Mouse (Mus musculus) limb, embryonic 12.5 days (tissue): Measurements from ENCODE around the gene Nr2c1. TPM values are rescaled to one million over a fixed set of nuclear protein-coding genes. Genes with fewer than 3 reads are reported as not detected.

Experiments
- ATAC-seq: fragments of 200-750 bp; cut with Nextera tagmentation; 2 replicates; pipeline ENCODE4 v1.8.0; 2017; ENCODE audit warnings: low read depth, moderate TSS enrichment; ENCODE audit not compliant: insufficient number of reproducible peaks, insufficient read depth, low FRiP score, low TSS enrichment
- H3K27ac ChIP-seq: fragments of 300-500 bp; sonication (generic); 2 replicates; pipeline ENCODE4 v1.5.1; 2016; ENCODE audit warnings: mild to moderate bottlenecking, moderate library complexity
- H3K27me3 ChIP-seq: fragments of 300-500 bp; sonication (generic); 2 replicates; pipeline ENCODE4 v1.6.1; 2016; ENCODE audit warnings: mild to moderate bottlenecking, moderate library complexity
- H3K36me3 ChIP-seq: fragments of 300-500 bp; sonication (generic); 2 replicates; pipeline ENCODE4 v1.6.1; 2016; ENCODE audit warnings: mild to moderate bottlenecking, moderate library complexity
- H3K4me1 ChIP-seq: fragments of 300-500 bp; sonication (generic); replicated peaks from 2 replicates; pipeline ENCODE4 v1.6.1; 2016
- H3K4me2 ChIP-seq: fragments of 300-500 bp; sonication (generic); 2 replicates; pipeline ENCODE4 v1.6.1; 2016; ENCODE audit warnings: mild to moderate bottlenecking, moderate library complexity
- H3K4me3 ChIP-seq: fragments of 300-500 bp; sonication (generic); replicated peaks from 2 replicates; pipeline ENCODE4 v1.5.1; 2016; ENCODE audit warnings: mild to moderate bottlenecking
- H3K9ac ChIP-seq: fragments of 300-500 bp; sonication (generic); replicated peaks from 2 replicates; pipeline ENCODE4 v1.6.1; 2016; ENCODE audit warnings: mild to moderate bottlenecking, moderate library complexity
- H3K9me3 ChIP-seq: fragments of 300-500 bp; sonication (generic); 2 replicates; pipeline ENCODE4 v1.6.1; 2016; ENCODE audit warnings: mild to moderate bottlenecking, moderate library complexity
- WGBS: fragments of 180-500 bp; shearing (Covaris S2); methylation state at CpG from one replicate; pipeline ENCODE4 v1.1.7; 2016; 5-methylcytosine and 5-hydroxymethylcytosine counted together
- polyA plus RNA-seq: library from polyadenylated mRNA; unstranded; fragments of >200 nt; fragmentation: Nextera tagmentation; extraction: Ambion mirVana; gene quantifications from 2 replicates; pipeline ENCODE4 v1.2.1, GENCODE M21; 2016

The Nr2c1 gene
- polyA plus RNA-seq, 1 experiment from 2014 or later = 11.4 TPM

DNA sequence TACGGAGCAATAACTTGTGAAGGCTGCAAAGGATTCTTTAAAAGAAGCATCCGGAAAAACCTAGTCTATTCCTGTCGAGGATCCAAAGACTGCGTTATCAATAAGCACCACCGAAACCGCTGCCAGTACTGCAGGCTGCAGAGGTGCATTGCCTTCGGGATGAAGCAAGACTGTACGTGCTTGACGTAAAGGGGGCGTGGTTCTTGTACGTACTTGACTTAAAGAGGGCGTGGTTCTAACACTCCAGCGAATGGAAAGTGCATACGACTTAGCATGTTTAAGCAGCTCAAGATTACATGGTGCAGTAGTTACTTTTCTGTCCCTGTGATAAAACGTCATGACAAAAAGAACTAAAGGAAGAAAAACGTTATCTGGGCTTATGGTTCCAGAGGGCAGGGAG, 17.6 kb downstream of the Nr2c1 start:
- no peak overlapping the region for H3K4me3 ChIP-seq
- no peaks in the 10 kb centered on the region for H3K4me1 ChIP-seq
- 0 out of 2 replicates have a peak, but pooled peaks cover 5% of the 10 kb centered on the region for H3K9me3 ChIP-seq
- H3K9ac ChIP-seq = no peak overlapping the region
- no peaks in the 10 kb centered on the region for H3K27me3 ChIP-seq
- peaks cover 80% of the 10 kb centered on the region for H3K36me3 ChIP-seq
- WGBS = 89% methylated on average over 16 of the region's 16 CpGs
- no peak overlapping the region for H3K27ac ChIP-seq
- ATAC-seq = no peak
- no peak overlapping the region for H3K4me2 ChIP-seq

GRCm38 (mm10) chr10:94167051-94167750, 19.4 kb downstream of the Nr2c1 start:
- Histone ChIP-seq H3K9ac (no peak overlapping the region), H3K36me3 (peaks cover 84% of the 10 kb centered on the region), H3K4me2 (no peak overlapping the region), H3K27ac (no peak overlapping the region), H3K9me3 (0 out of 2 replicates have a peak, but pooled peaks cover 5% of the 10 kb centered on the region), H3K27me3 (no peaks in the 10 kb centered on the region), H3K4me1 (no peaks in the 10 kb centered on the region), H3K4me3 (no peak overlapping the region)
- no peak for ATAC-seq
- WGBS = 92% methylated on average over 11 of the region's 11 CpGs

- H3K9me3 ChIP-seq = 0 out of 2 replicates have a peak, but pooled peaks cover 5% of the 10 kb centered on the region
- H3K4me1 ChIP-seq = no peaks in the 10 kb centered on the region
- 78% methylated on average over 12 of the region's 12 CpGs for WGBS
- H3K9ac ChIP-seq = no peak overlapping the region
- H3K4me3 ChIP-seq = no peak overlapping the region
- no peak overlapping the region for H3K4me2 ChIP-seq
- H3K27me3 ChIP-seq = no peaks in the 10 kb centered on the region
- peaks cover 92% of the 10 kb centered on the region for H3K36me3 ChIP-seq
- no peak for ATAC-seq
- no peak overlapping the region for H3K27ac ChIP-seq
Observed at GRCm38 (mm10) chr10:94171440-94172130, 23.8 kb downstream of the Nr2c1 start.

- no peaks in the 10 kb centered on the region for H3K4me1 ChIP-seq
- no peaks in the 10 kb centered on the region for H3K27me3 ChIP-seq
- ATAC-seq = no peak
- H3K4me3 ChIP-seq = no peak overlapping the region
- no peak overlapping the region for H3K9ac ChIP-seq
- WGBS = 83% methylated on average over 11 of the region's 11 CpGs
- H3K9me3 ChIP-seq = 0 out of 2 replicates have a peak, but pooled peaks cover 5% of the 10 kb centered on the region
- H3K27ac ChIP-seq = no peak overlapping the region
- H3K4me2 ChIP-seq = no peak overlapping the region
- peaks cover 90% of the 10 kb centered on the region for H3K36me3 ChIP-seq
Observed at GRCm38 (mm10) chr10:94172137-94172536, 24.3 kb downstream of the Nr2c1 start.

GRCm38 (mm10) chr10:94172706-94173105, 24.9 kb downstream of the Nr2c1 start:
- Histone ChIP-seq H3K36me3 (peaks cover 84% of the 10 kb centered on the region), H3K9ac (no peak overlapping the region), H3K4me3 (no peak overlapping the region), H3K4me2 (no peak overlapping the region), H3K9me3 (0 out of 2 replicates have a peak, but pooled peaks cover 5% of the 10 kb centered on the region), H3K27me3 (no peaks in the 10 kb centered on the region), H3K27ac (no peak overlapping the region), H3K4me1 (no peaks in the 10 kb centered on the region)
- ATAC-seq = no peak
- WGBS = 76% methylated on average over 6 of the region's 6 CpGs

GRCm38 (mm10) chr10:94174652-94175051, 26.8 kb downstream of the Nr2c1 start:
- H3K27ac ChIP-seq = no peak overlapping the region
- H3K4me2 ChIP-seq = no peak overlapping the region
- H3K36me3 ChIP-seq = peaks cover 71% of the 10 kb centered on the region
- WGBS = 82% methylated on average over 7 of the region's 7 CpGs
- 0 out of 2 replicates have a peak, but pooled peaks cover 5% of the 10 kb centered on the region for H3K9me3 ChIP-seq
- no peaks in the 10 kb centered on the region for H3K4me1 ChIP-seq
- no peak overlapping the region for H3K9ac ChIP-seq
- no peaks in the 10 kb centered on the region for H3K27me3 ChIP-seq
- no peak overlapping the region for H3K4me3 ChIP-seq
- no peak for ATAC-seq

DNA sequence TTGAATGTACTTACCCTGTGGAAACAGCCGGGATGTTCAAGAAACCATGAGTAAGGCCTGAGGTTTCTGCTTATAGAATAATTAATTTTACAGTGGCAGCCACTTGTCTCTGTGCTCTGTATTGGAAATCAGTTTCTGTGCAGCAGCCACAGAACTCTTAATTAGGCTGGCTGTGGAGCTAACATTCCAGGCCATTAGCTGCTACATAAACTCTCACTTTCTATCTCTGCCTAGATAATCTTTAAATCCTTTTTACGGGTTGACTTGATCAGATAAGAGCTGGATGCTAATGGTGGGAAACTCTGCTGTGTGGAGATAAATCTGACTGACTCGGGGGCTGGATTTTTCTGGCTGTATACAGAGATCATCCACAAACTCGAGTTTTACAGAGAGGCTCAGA, 35.4 kb downstream of the Nr2c1 start:
- no peaks in the 10 kb centered on the region for H3K27me3 ChIP-seq
- WGBS = 68% methylated on average over 4 of the region's 4 CpGs
- no peak for ATAC-seq
- no peak overlapping the region for H3K4me2 ChIP-seq
- H3K36me3 ChIP-seq = peaks cover 77% of the 10 kb centered on the region
- H3K9ac ChIP-seq = no peak overlapping the region
- no peak overlapping the region for H3K27ac ChIP-seq
- no peak overlapping the region for H3K4me3 ChIP-seq
- no peaks in the 10 kb centered on the region for H3K9me3 ChIP-seq
- H3K4me1 ChIP-seq = no peaks in the 10 kb centered on the region

GRCm38 (mm10) chr10:94198482-94199405, 50.9 kb downstream of the Nr2c1 start, which contains the start of gene Ndufa12:
Gene Ndufa12 (plus strand): TSS chr10:94198720.
- Histone ChIP-seq H3K9ac (peak within 1 kb of the TSS; percentile 75), H3K9me3 (no peaks in the 10 kb centered on the region), H3K27ac (peak within 1 kb of the TSS; percentile 76; the same call in 1 of the 2 replicates), H3K27me3 (no peaks in the 10 kb centered on the region), H3K4me2 (peak within 1 kb of the TSS; percentile 72), H3K4me3 (peak within 1 kb of the TSS; percentile 69), H3K4me1 (peaks cover 9% of the 10 kb centered on the region), H3K36me3 (peaks cover 45% of the 10 kb centered on the region)
- ATAC-seq = peak; percentile 94
- WGBS = under 1% methylated on average over 46 of the region's 46 CpGs

DNA sequence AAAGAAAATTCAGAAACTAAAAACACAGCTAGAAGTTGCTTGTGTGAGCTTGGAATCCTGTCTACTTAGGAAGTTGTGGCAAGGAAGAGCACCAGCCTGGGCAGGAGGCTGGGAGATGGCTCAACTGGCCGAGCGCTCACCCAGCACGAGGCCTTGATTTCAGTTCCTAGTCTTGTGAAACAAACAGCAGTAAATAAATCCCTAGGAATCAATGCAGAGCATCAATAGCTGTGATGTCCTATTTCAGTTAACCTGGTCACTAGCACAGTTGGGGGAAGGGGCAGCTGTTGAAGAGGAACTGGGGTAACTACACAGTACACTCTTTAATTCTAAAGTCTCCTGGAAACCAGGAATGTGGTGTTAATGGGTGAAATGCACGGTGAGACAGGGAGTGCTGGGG, 57.1 kb downstream of the Nr2c1 start:
- no peaks in the 10 kb centered on the region for H3K9me3 ChIP-seq
- 89% methylated on average over 4 of the region's 4 CpGs for WGBS
- no peak overlapping the region for H3K4me3 ChIP-seq
- peaks cover 72% of the 10 kb centered on the region for H3K36me3 ChIP-seq
- no peak overlapping the region for H3K4me2 ChIP-seq
- H3K9ac ChIP-seq = no peak overlapping the region
- H3K27ac ChIP-seq = no peak overlapping the region
- no peak for ATAC-seq
- H3K4me1 ChIP-seq = no peaks in the 10 kb centered on the region
- H3K27me3 ChIP-seq = no peaks in the 10 kb centered on the region

DNA sequence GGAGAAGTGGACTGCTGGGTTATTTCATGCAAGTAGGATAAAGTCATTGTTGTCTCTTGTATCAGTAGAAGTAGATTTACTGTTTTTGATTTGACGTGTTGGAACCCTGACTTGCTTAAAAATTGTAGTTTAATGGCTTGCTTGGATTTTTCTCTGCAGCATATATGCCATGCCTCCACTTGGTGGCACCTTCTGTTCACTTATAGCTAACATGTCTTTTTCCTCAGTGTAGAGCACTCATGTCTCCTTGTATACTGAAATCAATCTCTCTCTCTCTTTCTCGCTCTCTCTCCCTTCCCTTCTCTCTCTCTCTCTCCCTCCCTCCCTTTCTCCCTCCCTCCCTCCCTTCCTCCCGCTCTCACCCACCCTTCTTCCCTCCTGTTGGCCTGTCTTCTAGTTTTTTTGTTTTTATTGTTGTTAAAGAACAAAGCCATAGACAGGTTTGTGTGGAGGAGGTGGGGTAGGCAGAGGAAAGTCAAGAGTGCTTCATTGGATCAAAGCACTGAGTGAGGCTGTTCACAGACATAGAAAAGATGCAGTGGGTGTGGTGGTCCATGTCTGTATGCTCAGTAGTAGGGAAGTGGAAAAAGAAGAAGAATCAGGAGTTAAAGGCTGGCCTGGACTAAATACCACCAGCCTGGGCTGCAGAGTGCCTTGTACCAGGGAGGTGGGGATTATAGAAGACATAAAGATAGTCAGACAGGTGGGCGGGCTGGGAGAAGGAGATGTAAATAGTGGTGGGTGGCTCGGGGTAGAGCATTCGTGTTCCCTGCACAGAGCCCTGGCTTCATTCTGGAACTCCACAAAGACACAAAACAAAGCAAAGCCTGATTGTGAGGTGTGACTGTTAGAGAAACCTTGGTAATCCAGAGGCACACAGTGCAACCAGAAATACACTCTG, 63.1 kb downstream of the Nr2c1 start:
- Histone ChIP-seq H3K9ac (no peak overlapping the region), H3K36me3 (peaks cover 57% of the 10 kb centered on the region)
- WGBS = 83% methylated on average over 6 of the region's 6 CpGs

More for the DNA sequence above, 63.1 kb downstream of the Nr2c1 start:
- no peak overlapping the region for H3K4me3 ChIP-seq
- no peak overlapping the region for H3K27ac ChIP-seq
- H3K4me2 ChIP-seq = no peak overlapping the region
- no peak for ATAC-seq
- H3K4me1 ChIP-seq = no peaks in the 10 kb centered on the region
- no peaks in the 10 kb centered on the region for H3K9me3 ChIP-seq
- H3K27me3 ChIP-seq = no peaks in the 10 kb centered on the region
